Mouse (Mus musculus) limb, embryonic 11.5 days (tissue): ENCODE measurements around the gene Nsd1. TPM values are rescaled to one million over a fixed set of nuclear protein-coding genes. Genes with fewer than 3 reads are reported as not detected.

ENCODE experiments used
- ATAC-seq: fragments of 200-750 bp; cut with Nextera tagmentation; 2 replicates; pipeline ENCODE4 v1.8.0; 2017; ENCODE audit warnings: low read depth; ENCODE audit not compliant: insufficient number of reproducible peaks, low FRiP score, low TSS enrichment
- DNase-seq: peaks from one replicate; pipeline ENCODE4 v3.0.0-alpha.2; 2015; ENCODE audit warnings: low spot score
- H3K27ac ChIP-seq: fragments of 300-500 bp; sonication (generic); replicated peaks from 2 replicates; pipeline ENCODE4 v1.5.1; 2014; ENCODE audit warnings: low read depth, mild to moderate bottlenecking, low read length
- H3K27me3 ChIP-seq: fragments of 300-500 bp; sonication (generic); 2 replicates; pipeline ENCODE4 v1.6.1; 2014; ENCODE audit warnings: mild to moderate bottlenecking, low read length, mixed read lengths; ENCODE audit not compliant: control insufficient read depth, insufficient read depth
- H3K36me3 ChIP-seq: fragments of 300-500 bp; sonication (generic); 2 replicates; pipeline ENCODE4 v1.6.1; 2014; ENCODE audit warnings: mild to moderate bottlenecking, low read length, moderate library complexity, mixed read lengths; ENCODE audit not compliant: control insufficient read depth, insufficient read depth
- H3K4me1 ChIP-seq: fragments of 300-500 bp; sonication (generic); 2 replicates; pipeline ENCODE4 v1.6.1; 2014; ENCODE audit warnings: low read length, mixed read lengths; ENCODE audit not compliant: control insufficient read depth, insufficient read depth
- H3K4me2 ChIP-seq: fragments of 300-500 bp; sonication (generic); 2 replicates; pipeline ENCODE4 v1.6.1; 2014; ENCODE audit warnings: low read depth, mild to moderate bottlenecking, moderate library complexity; ENCODE audit not compliant: severe bottlenecking
- H3K4me3 ChIP-seq: fragments of 300-500 bp; sonication (generic); 2 replicates; pipeline ENCODE4 v1.5.1; 2014; ENCODE audit warnings: low read depth, low read length
- H3K9ac ChIP-seq: fragments of 300-500 bp; sonication (generic); 2 replicates; pipeline ENCODE4 v1.6.1; 2014; ENCODE audit warnings: mild to moderate bottlenecking, low read length
- H3K9me3 ChIP-seq: fragments of 300-500 bp; sonication (generic); 2 replicates; pipeline ENCODE4 v1.6.1; 2016; ENCODE audit warnings: low read length; ENCODE audit not compliant: control insufficient read depth
- WGBS: fragments of 180-500 bp; shearing (Covaris S2); extraction: QIAGEN DNeasy Blood & Tissue Kit; methylation state at CpG from one replicate; pipeline ENCODE4 v1.1.7; 2014; 5-methylcytosine and 5-hydroxymethylcytosine counted together
- polyA plus RNA-seq: library from polyadenylated mRNA; unstranded; fragments of >200 nt; fragmentation: Nextera tagmentation; extraction: Ambion mirVana; gene quantifications from 2 replicates; pipeline ENCODE4 v1.2.1, GENCODE M21; 2014

Nsd1 gene
- polyA plus RNA-seq, 1 experiment from 2014 or later: 69.0 TPM

DNA sequence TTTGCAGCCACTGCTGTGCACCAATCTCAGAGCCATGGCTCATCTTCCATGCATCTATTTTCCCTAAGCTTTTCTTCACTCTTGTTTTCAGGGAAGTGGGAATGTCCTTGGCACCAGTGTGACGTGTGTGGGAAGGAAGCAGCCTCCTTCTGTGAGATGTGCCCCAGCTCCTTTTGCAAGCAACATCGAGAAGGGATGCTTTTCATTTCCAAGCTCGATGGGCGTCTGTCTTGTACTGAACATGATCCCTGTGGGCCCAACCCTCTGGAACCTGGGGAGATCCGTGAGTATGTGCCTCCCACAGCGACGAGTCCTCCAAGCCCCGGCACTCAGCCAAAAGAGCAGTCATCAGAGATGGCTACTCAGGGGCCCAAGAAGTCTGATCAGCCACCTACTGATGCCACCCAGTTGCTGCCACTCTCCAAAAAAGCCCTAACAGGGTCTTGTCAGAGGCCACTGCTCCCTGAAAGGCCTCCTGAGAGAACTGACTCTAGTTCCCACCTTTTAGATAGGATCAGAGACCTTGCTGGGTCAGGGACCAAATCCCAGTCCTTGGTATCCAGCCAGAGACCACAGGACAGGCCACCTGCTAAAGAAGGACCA is 102.5 kb downstream of the Nsd1 start:
- no peak overlapping the region for H3K4me3 ChIP-seq
- H3K36me3 ChIP-seq: peaks cover 32% of the 10 kb centered on the region
- H3K4me2 ChIP-seq: no peak overlapping the region
- H3K9me3 ChIP-seq: no peaks in the 10 kb centered on the region
- H3K27me3 ChIP-seq: no peaks in the 10 kb centered on the region
- DNase-seq (no peak), ATAC-seq (no peak)
- H3K27ac ChIP-seq: no peak overlapping the region
- WGBS: 91% methylated on average over 8 of the region's 8 CpGs
- H3K4me1 ChIP-seq: no peaks in the 10 kb centered on the region
- no peak overlapping the region for H3K9ac ChIP-seq

DNA sequence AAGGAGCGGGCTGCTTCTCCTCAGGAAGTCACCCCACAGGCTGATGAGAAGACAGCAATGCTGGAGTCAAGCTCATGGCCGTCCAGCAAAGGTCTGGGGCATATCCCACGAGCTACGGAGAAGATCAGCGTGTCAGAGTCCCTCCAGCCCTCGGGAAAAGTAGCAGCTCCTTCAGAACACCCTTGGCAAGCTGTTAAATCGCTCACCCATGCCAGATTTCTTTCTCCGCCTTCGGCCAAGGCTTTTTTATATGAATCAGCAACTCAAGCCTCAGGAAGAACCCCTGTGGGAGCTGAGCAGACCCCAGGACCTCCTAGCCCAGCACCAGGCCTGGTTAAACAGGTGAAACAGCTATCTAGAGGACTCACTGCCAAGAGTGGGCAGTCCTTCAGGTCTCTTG is 103.5 kb downstream of the Nsd1 start:
- no peaks in the 10 kb centered on the region for H3K4me1 ChIP-seq
- no peak for ATAC-seq
- H3K27me3 ChIP-seq: no peaks in the 10 kb centered on the region

DNA sequence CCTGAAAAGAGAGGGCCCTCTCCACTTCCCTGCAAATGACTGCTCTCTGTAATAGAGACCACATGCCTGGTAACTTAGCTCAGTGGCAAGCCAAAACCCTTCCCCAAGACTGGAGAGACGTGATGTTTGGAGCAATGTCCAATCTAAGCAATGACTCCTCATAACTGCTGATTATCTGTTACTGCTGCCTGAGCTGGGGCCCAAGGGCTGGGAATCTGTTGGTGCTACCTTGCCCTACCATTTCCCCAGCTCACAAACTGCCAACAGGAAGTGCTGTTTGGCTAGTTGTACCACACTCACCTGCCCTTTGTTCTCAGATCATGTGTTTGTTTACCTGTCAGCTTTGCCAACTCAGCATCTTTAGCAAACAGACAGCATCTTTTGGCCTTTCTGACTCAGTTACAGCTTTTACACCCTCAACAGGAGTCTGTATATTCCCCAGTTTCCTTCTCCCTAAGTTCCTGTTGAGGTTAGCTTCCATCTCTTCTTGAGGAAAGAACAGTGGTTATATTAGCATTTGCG is 105.4 kb downstream of the Nsd1 start:
- WGBS: 80% methylated on average over 2 of the region's 2 CpGs
- no peak overlapping the region for H3K27ac ChIP-seq
- no peak overlapping the region for H3K9ac ChIP-seq
- H3K4me2 ChIP-seq: no peak overlapping the region
- no peaks in the 10 kb centered on the region for H3K9me3 ChIP-seq
- no peak for ATAC-seq
- no peaks in the 10 kb centered on the region for H3K4me1 ChIP-seq
- H3K36me3 ChIP-seq: peaks cover 30% of the 10 kb centered on the region
- no peak overlapping the region for H3K4me3 ChIP-seq
- no peak for DNase-seq
- H3K27me3 ChIP-seq: no peaks in the 10 kb centered on the region

More for the DNA sequence above, 103.5 kb downstream of the Nsd1 start:
- 90% methylated on average over 9 of the region's 9 CpGs for WGBS
- Histone ChIP-seq H3K4me2 (no peak overlapping the region), H3K27ac (no peak overlapping the region), H3K9me3 (no peaks in the 10 kb centered on the region), H3K36me3 (peaks cover 30% of the 10 kb centered on the region), H3K4me3 (no peak overlapping the region), H3K9ac (no peak overlapping the region)
- DNase-seq: no peak

DNA sequence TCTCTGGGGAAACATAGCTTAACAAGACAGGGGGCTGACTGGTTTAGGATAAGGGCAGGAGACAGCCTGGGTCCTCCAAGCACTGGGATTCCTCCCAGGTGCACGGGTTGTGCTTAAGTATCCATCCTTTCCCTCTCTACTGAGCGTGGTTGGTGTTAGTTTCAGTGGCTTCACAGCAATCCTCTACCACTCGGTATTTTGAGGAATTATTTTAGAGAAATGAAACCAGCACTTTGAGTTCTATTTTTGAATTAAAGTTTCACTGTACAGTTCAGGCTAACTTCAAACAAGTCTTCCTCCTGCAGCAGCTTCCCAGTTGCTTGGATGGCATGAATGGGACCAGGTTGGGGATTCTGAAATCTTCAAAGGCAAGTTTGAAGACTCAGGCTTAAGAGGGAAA is 108.8 kb downstream of the Nsd1 start:
- no peak overlapping the region for H3K27ac ChIP-seq
- DNase-seq (no peak), ATAC-seq (no peak)
- peak overlapping the region; percentile 4; the same call in 1 of the 2 replicates for H3K9ac ChIP-seq
- no peaks in the 10 kb centered on the region for H3K9me3 ChIP-seq
- no peak overlapping the region for H3K4me3 ChIP-seq
- WGBS: 83% methylated on average over 3 of the region's 3 CpGs
- H3K36me3 ChIP-seq: peaks cover 16% of the 10 kb centered on the region
- no peak overlapping the region for H3K4me2 ChIP-seq
- no peaks in the 10 kb centered on the region for H3K27me3 ChIP-seq
- peaks cover 13% of the 10 kb centered on the region; the same call in 1 of the 2 replicates for H3K4me1 ChIP-seq

DNA sequence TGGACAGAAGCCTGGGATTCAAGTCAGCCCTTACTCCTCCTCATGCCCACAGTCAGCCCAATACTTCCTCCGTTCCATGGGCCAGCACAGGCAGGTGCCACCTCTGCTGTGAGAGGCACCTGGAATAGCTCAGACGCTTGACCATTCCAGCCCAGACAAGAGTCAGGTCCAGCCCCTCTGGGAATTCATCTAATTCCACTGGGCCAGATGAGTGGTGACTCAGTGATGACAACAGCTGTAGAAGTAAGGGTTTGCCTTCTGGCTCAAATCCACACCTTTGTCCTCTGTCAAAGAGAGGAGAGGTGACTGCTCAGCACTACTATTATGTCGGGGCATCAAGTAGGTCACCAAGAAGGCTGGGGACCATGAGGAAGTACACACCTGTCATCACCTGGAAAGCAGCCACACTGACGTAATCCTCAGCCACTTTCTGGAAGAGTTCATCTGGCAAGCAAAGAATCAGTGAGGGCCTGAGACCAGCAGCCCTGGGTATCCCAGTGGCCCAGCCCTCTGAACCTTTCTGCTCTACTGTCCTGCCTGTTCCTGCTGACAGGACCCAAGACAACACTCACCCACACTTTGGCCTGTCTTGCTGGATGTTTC is 110.5 kb downstream of the Nsd1 start, which contains the start of gene Prelid1:
Gene Prelid1, plus strand, starts transcription at position 570 of the 603 bp plus-strand sequence.
- Histone ChIP-seq H3K9ac (peak within 1 kb of the TSS; percentile 91), H3K4me2 (peak within 1 kb of the TSS; percentile 95), H3K9me3 (no peaks in the 10 kb centered on the region), H3K4me3 (peak within 1 kb of the TSS; percentile 96), H3K27me3 (no peaks in the 10 kb centered on the region), H3K4me1 (peaks cover 13% of the 10 kb centered on the region; the same call in 1 of the 2 replicates), H3K36me3 (peaks cover 7% of the 10 kb centered on the region), H3K27ac (no peak within 1 kb of the TSS; the same call in 1 of the 2 replicates)
- DNase-seq (no peak), ATAC-seq (no peak)
- WGBS: 86% methylated on average over 4 of the region's 4 CpGs

DNA sequence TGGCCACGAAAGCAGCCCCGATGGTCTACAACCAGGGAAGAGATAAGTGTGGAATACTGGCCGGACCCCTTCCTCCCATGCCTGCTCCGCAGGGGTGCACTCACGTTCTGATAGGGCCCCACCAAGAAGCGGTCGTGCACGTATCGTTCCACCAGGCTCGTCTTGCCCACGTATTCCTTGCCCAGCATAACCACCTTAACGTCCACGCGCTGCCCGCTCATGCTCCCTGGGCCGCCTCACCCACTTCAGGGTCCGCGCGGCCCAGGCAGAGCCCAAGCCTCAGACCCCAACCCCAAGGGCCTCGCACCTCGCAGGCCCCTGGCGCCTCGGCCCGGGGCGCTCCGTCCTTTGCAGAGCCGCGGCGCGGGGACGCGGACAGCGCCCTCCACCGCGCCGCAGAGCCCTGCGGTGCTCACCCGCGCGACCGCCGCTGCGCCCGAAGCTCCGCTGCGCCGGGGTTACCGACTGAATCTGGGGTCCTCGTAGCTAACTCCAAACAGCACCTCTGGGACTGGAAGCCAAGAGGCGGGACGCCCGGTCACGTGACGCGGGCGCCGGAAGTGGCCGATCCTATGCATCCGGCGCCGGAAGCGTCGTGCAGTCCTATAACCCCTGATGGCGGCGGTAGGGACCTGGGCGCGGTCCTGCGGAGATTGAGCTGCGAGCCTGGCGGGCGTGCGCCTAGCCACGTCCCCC is 112.0 kb downstream of the Nsd1 start, which contains the start of gene Rab24:
Gene Rab24, minus strand, starts transcription at position 513 of the 696 bp plus-strand sequence.
- Histone ChIP-seq H3K4me2 (peak within 1 kb of the TSS; percentile 95), H3K4me1 (peaks cover 13% of the 10 kb centered on the region; the same call in 1 of the 2 replicates), H3K4me3 (peak within 1 kb of the TSS; percentile 96), H3K27ac (no peak within 1 kb of the TSS; the same call in 1 of the 2 replicates), H3K9me3 (no peaks in the 10 kb centered on the region), H3K9ac (peak within 1 kb of the TSS; percentile 91), H3K27me3 (no peaks in the 10 kb centered on the region), H3K36me3 (peaks cover 11% of the 10 kb centered on the region)
- ATAC-seq: peak; percentile 80
- WGBS: under 1% methylated on average over 73 of the region's 73 CpGs
- DNase-seq: peak; percentile 91

DNA sequence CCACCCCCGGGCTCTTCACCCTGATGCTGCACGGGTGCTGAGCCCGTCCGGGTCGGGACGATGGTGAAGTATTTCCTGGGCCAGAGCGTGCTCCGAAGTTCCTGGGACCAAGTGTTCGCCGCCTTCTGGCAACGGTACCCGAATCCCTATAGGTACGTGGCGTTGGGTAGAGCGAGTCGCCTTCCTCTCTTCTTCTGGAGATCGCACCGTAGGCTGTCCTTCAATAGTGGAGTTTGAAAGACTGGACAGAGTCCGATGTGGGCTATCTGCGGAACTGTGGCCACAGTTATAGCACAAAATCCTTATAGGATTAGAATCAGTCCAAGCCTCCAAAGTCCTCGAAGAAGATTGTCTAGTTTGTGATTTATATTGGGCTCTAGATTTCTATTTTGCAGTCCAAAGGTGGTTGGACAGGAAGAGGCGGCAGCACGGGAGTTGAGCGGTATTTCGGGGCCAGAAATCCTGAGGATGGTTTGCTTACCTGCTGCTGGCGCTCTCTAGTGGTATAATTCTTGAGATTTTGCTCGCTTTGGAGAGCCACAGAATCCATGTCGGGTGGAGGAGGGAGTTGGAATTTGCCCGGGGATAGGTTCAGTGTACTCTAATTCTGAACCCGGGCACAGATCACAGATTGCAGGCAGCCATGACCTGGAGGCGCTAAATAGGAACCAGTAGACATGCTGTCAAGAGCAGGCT is 112.7 kb downstream of the Nsd1 start:
- Histone ChIP-seq H3K9ac (peak overlapping the region; percentile 91), H3K4me3 (peak overlapping the region; percentile 96), H3K4me1 (peaks cover 13% of the 10 kb centered on the region; the same call in 1 of the 2 replicates), H3K4me2 (peak overlapping the region; percentile 95), H3K36me3 (peaks cover 15% of the 10 kb centered on the region), H3K27me3 (no peaks in the 10 kb centered on the region), H3K27ac (no peak overlapping the region), H3K9me3 (no peaks in the 10 kb centered on the region)
- peak; percentile 51 for DNase-seq
- WGBS: 1% methylated on average over 31 of the region's 31 CpGs
- no peak for ATAC-seq

DNA sequence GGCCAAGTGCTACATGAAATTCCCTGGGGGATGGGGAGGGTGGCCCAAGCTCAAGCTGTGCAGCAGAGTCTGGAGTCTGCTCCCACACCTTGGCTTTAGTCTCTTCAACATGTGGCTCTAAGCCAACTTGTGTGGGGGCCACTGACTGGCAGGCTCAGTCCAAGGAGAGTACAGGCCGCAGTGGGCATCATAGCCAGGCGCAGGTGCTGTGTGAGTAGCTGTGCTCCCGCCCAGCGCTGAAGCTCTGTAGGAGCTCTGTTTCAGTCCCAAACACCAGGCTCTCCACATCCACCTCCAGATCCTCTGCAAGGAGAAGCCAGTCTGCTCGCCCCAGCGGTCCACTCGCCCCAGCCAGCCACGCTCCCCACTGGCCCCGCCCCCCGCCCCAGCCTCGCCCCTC is 116.0 kb downstream of the Nsd1 start:
- Histone ChIP-seq H3K36me3 (peaks cover 15% of the 10 kb centered on the region), H3K9me3 (no peaks in the 10 kb centered on the region), H3K27ac (no peak overlapping the region), H3K4me1 (peaks cover 22% of the 10 kb centered on the region), H3K27me3 (no peaks in the 10 kb centered on the region), H3K9ac (no peak overlapping the region), H3K4me2 (no peak overlapping the region), H3K4me3 (no peak overlapping the region)
- WGBS: 89% methylated on average over 11 of the region's 11 CpGs
- ATAC-seq: no peak
- DNase-seq: no peak
